Mouse (Mus musculus) forebrain, postnatal 0 days (tissue): ENCODE results near the gene Slc48a1. TPM values are rescaled to one million over a fixed set of nuclear protein-coding genes. Genes with fewer than 3 reads are reported as not detected.

ENCODE experiments used
- ATAC-seq: fragments of 200-750 bp; cut with Nextera tagmentation; 2 replicates; pipeline ENCODE4 v1.8.0; 2017; ENCODE audit warnings: mild to moderate bottlenecking, moderate library complexity
- DNase-seq: peaks from one replicate; pipeline ENCODE4 v3.0.0-alpha.2; 2015
- H3K27ac ChIP-seq: fragments of 300-500 bp; sonication (generic); 2 replicates; pipeline ENCODE4 v1.5.1; 2014; ENCODE audit warnings: low read depth, mild to moderate bottlenecking, antibody characterized with exemption, low read length, moderate library complexity, mixed read lengths
- H3K27me3 ChIP-seq: fragments of 300-500 bp; sonication (generic); 2 replicates; pipeline ENCODE4 v1.6.1; 2014; ENCODE audit warnings: mild to moderate bottlenecking, low read length, mixed read lengths; ENCODE audit not compliant: insufficient read depth
- H3K36me3 ChIP-seq: fragments of 300-500 bp; sonication (generic); 2 replicates; pipeline ENCODE4 v1.6.1; 2014; ENCODE audit warnings: mild to moderate bottlenecking, moderate library complexity; ENCODE audit not compliant: insufficient read depth
- H3K4me1 ChIP-seq: fragments of 300-500 bp; sonication (generic); 2 replicates; pipeline ENCODE4 v1.6.1; 2014; ENCODE audit warnings: antibody characterized with exemption; ENCODE audit not compliant: insufficient read depth
- H3K4me2 ChIP-seq: fragments of 300-500 bp; sonication (generic); 2 replicates; pipeline ENCODE4 v1.6.1; 2014; ENCODE audit warnings: low read depth, mild to moderate bottlenecking, moderate library complexity
- H3K4me3 ChIP-seq: fragments of 300-500 bp; sonication (generic); 2 replicates; pipeline ENCODE4 v1.5.1; 2014; ENCODE audit warnings: low read depth, low read length, mixed read lengths
- H3K9ac ChIP-seq: fragments of 300-500 bp; sonication (generic); 2 replicates; pipeline ENCODE4 v1.6.1; 2014; ENCODE audit warnings: mild to moderate bottlenecking
- H3K9me3 ChIP-seq: fragments of 300-500 bp; sonication (generic); 2 replicates; pipeline ENCODE4 v1.6.1; 2016; ENCODE audit warnings: low read length
- CTCF ChIP-seq: sonication (generic); IDR thresholded peaks from 2 replicates; pipeline ENCODE4 v1.5.1; 2016; ENCODE audit warnings: antibody characterized with exemption, control low read depth, low read depth
- WGBS: fragments of 180-500 bp; shearing (Covaris S2); extraction: QIAGEN DNeasy Blood & Tissue Kit; methylation state at CpG from one replicate; pipeline ENCODE4 v1.1.7; 2014; 5-methylcytosine and 5-hydroxymethylcytosine counted together
- polyA plus RNA-seq: library from polyadenylated mRNA; unstranded; fragments of >200 nt; fragmentation: Nextera tagmentation; extraction: Ambion mirVana; gene quantifications from 2 replicates; pipeline ENCODE4 v1.2.1, GENCODE M21; 2015
- total RNA-seq: library from RNA; depleted of rRNA; stranded (reverse); fragments of >200 nt; gene quantifications from 2 replicates; pipeline ENCODE4 v1.2.3, GENCODE M21; 2014

Gene Slc48a1
- total and polyA plus RNA-seq, 2 experiments from 2014 or later, result 56.4 to 135 TPM

- Histone ChIP-seq H3K4me3 (no peak overlapping the region), H3K4me2 (no peak overlapping the region; the same call in 1 of the 2 replicates), H3K27ac (no peak overlapping the region), H3K27me3 (no peaks in the 10 kb centered on the region), H3K9ac (no peak overlapping the region), H3K9me3 (no peaks in the 10 kb centered on the region), H3K4me1 (peaks cover 51% of the 10 kb centered on the region), H3K36me3 (no peaks in the 10 kb centered on the region; the same call in 1 of the 2 replicates)
- no peak for DNase-seq
- WGBS, result 55% methylated on average over 12 of the region's 12 CpGs
- no peak for ATAC-seq
- no peak for TF ChIP-seq CTCF
These were observed 47.7 kb downstream of the Slc48a1 start for GRCm38 (mm10) chr15:97825941-97826587.

- H3K9me3 ChIP-seq, result no peaks in the 10 kb centered on the region
- ATAC-seq (no peak), DNase-seq (no peak)
- WGBS, result 74% methylated on average over 5 of the region's 5 CpGs
- H3K27me3 ChIP-seq, result no peaks in the 10 kb centered on the region
- no peak overlapping the region for H3K9ac ChIP-seq
- H3K27ac ChIP-seq, result no peak overlapping the region
- no peaks in the 10 kb centered on the region; the same call in 1 of the 2 replicates for H3K36me3 ChIP-seq
- H3K4me2 ChIP-seq, result no peak overlapping the region
- peaks cover 51% of the 10 kb centered on the region for H3K4me1 ChIP-seq
- H3K4me3 ChIP-seq, result no peak overlapping the region
- no peak for TF ChIP-seq CTCF
These were observed 48.4 kb downstream of the Slc48a1 start for GRCm38 (mm10) chr15:97826588-97827261.

- no peak for TF ChIP-seq CTCF
- H3K9me3 ChIP-seq, result no peaks in the 10 kb centered on the region
- no peak overlapping the region for H3K27ac ChIP-seq
- no peak overlapping the region for H3K4me2 ChIP-seq
- H3K4me1 ChIP-seq, result peaks cover 56% of the 10 kb centered on the region
- ATAC-seq, result no peak
- no peaks in the 10 kb centered on the region for H3K27me3 ChIP-seq
- no peaks in the 10 kb centered on the region; the same call in 1 of the 2 replicates for H3K36me3 ChIP-seq
- WGBS, result 86% methylated on average over 8 of the region's 8 CpGs
- H3K9ac ChIP-seq, result no peak overlapping the region
- H3K4me3 ChIP-seq, result no peak overlapping the region
- no peak for DNase-seq
These were observed 49.1 kb downstream of the Slc48a1 start for GRCm38 (mm10) chr15:97827401-97827800.

GRCm38 (mm10) chr15:97828221-97828842 lies 50.0 kb downstream of the Slc48a1 start:
- no peak overlapping the region for H3K9ac ChIP-seq

GRCm38 (mm10) chr15:97828901-97829338 lies 50.6 kb downstream of the Slc48a1 start:
- WGBS, result 64% methylated on average over 5 of the region's 5 CpGs
- Histone ChIP-seq H3K9ac (no peak overlapping the region), H3K27me3 (no peaks in the 10 kb centered on the region), H3K4me1 (peaks cover 46% of the 10 kb centered on the region), H3K36me3 (no peaks in the 10 kb centered on the region; the same call in 1 of the 2 replicates), H3K9me3 (no peaks in the 10 kb centered on the region), H3K27ac (no peak overlapping the region), H3K4me3 (no peak overlapping the region), H3K4me2 (peak overlapping the region; percentile 28)
- peak; percentile 26 for TF ChIP-seq CTCF
- ATAC-seq, result no peak
- DNase-seq, result no peak

More at GRCm38 (mm10) chr15:97828221-97828842, 50.0 kb downstream of the Slc48a1 start:
- no peak for ATAC-seq
- Histone ChIP-seq H3K36me3 (no peaks in the 10 kb centered on the region; the same call in 1 of the 2 replicates), H3K4me2 (peak overlapping the region; percentile 28), H3K27ac (0 out of 2 replicates have a peak overlapping the region, but pooled peaks have one; percentile 15), H3K4me1 (peaks cover 51% of the 10 kb centered on the region), H3K27me3 (no peaks in the 10 kb centered on the region), H3K4me3 (no peak overlapping the region), H3K9me3 (no peaks in the 10 kb centered on the region)
- 43% methylated on average over 6 of the region's 6 CpGs for WGBS
- TF ChIP-seq CTCF, result no peak
- DNase-seq, result no peak

DNA sequence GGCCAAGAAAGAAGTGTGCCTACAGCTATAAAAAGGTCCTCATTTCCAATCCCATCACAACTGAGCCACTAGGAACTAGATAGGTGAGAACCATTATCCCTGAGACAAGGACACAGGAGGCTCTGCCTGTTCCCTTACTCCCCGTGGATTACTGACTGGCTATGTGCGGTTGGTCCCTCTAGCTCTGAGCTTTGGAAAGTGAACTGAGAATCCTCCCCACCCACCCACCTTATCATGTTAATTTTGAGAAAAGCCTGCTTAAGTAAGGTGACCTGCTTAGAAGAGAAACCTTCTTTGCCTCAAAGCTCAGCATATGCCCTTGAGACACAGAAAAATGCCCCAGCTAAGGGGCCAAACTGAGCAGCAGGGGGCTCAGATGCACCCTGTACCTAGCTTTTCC lies 51.1 kb downstream of the Slc48a1 start:
- peaks cover 41% of the 10 kb centered on the region for H3K4me1 ChIP-seq

More for the DNA sequence above, 51.1 kb downstream of the Slc48a1 start:
- WGBS, result 68% methylated on average over 2 of the region's 2 CpGs
- Histone ChIP-seq H3K4me3 (no peak overlapping the region), H3K9ac (no peak overlapping the region), H3K27ac (no peak overlapping the region), H3K27me3 (no peaks in the 10 kb centered on the region), H3K36me3 (no peaks in the 10 kb centered on the region), H3K9me3 (no peaks in the 10 kb centered on the region), H3K4me2 (peak overlapping the region; percentile 82)
- no peak for TF ChIP-seq CTCF
- ATAC-seq (no peak), DNase-seq (no peak)
